Mouse (Mus musculus) midbrain, postnatal 0 days (tissue): ENCODE results near the gene Tdp1. TPM values are rescaled to one million over a fixed set of nuclear protein-coding genes. Genes with fewer than 3 reads are reported as not detected.

Experiments used
- ATAC-seq: fragments of 200-750 bp; cut with Nextera tagmentation; 2 replicates; pipeline ENCODE4 v1.8.0; 2017; ENCODE audit warnings: moderate number of reproducible peaks, mild to moderate bottlenecking, moderate TSS enrichment, moderate library complexity; ENCODE audit not compliant: low FRiP score
- DNase-seq: peaks from one replicate; pipeline ENCODE4 v3.0.0-alpha.2; 2015; ENCODE audit warnings: low spot score
- H3K27ac ChIP-seq: fragments of 300-500 bp; sonication (generic); 2 replicates; pipeline ENCODE4 v1.5.1; 2014; ENCODE audit warnings: low read depth, mild to moderate bottlenecking, low read length, mixed read lengths
- H3K27me3 ChIP-seq: fragments of 300-500 bp; sonication (generic); 2 replicates; pipeline ENCODE4 v1.6.1; 2014; ENCODE audit warnings: low read length, control low read depth, mixed read lengths; ENCODE audit not compliant: insufficient read depth
- H3K36me3 ChIP-seq: fragments of 300-500 bp; sonication (generic); 2 replicates; pipeline ENCODE4 v1.6.1; 2014; ENCODE audit warnings: low read length, control low read depth, mixed read lengths; ENCODE audit not compliant: insufficient read depth
- H3K4me1 ChIP-seq: fragments of 300-500 bp; sonication (generic); 2 replicates; pipeline ENCODE4 v1.6.1; 2014; ENCODE audit warnings: mild to moderate bottlenecking, control low read depth, antibody characterized with exemption, low read length, mixed read lengths; ENCODE audit not compliant: insufficient read depth
- H3K4me2 ChIP-seq: fragments of 300-500 bp; sonication (generic); 2 replicates; pipeline ENCODE4 v1.6.1; 2014; ENCODE audit warnings: low read depth, mild to moderate bottlenecking, low read length, mixed read lengths; ENCODE audit not compliant: poor library complexity, severe bottlenecking
- H3K4me3 ChIP-seq: fragments of 300-500 bp; sonication (generic); 2 replicates; pipeline ENCODE4 v1.5.1; 2014; ENCODE audit warnings: low read depth, mild to moderate bottlenecking, low read length, moderate library complexity
- H3K9ac ChIP-seq: fragments of 300-500 bp; sonication (generic); replicated peaks from 2 replicates; pipeline ENCODE4 v1.6.1; 2014; ENCODE audit warnings: mild to moderate bottlenecking, low read length, moderate library complexity, mixed read lengths; ENCODE audit not compliant: poor library complexity, severe bottlenecking
- H3K9me3 ChIP-seq: fragments of 300-500 bp; sonication (generic); 2 replicates; pipeline ENCODE4 v1.6.1; 2016; ENCODE audit warnings: low read length, control low read depth
- CTCF ChIP-seq: IDR thresholded peaks from 2 replicates; pipeline ENCODE4 v1.5.1; 2016; ENCODE audit warnings: antibody characterized with exemption, mild to moderate bottlenecking
- WGBS: fragments of 180-500 bp; shearing (Covaris S2); extraction: QIAGEN DNeasy Blood & Tissue Kit; methylation state at CpG from one replicate; pipeline ENCODE4 v1.1.7; 2014; 5-methylcytosine and 5-hydroxymethylcytosine counted together
- microRNA-seq: library from miRNA; unstranded; fragments of <30 nt; microRNA quantifications from one replicate; pipeline ENCODE4, GENCODE M21; 2016; ENCODE audit warnings: borderline number of aligned reads
- polyA plus RNA-seq: library from polyadenylated mRNA; unstranded; fragments of >200 nt; fragmentation: Nextera tagmentation; extraction: Ambion mirVana; gene quantifications from 2 replicates; pipeline ENCODE4 v1.2.1, GENCODE M21; 2015
- total RNA-seq: library from RNA; depleted of rRNA; stranded (reverse); fragments of >200 nt; gene quantifications from 2 replicates; pipeline ENCODE4 v1.2.3, GENCODE M21; 2014; rRNA removed

The Tdp1 gene
- total and polyA plus RNA-seq, 2 experiments from 2014 or later: 19.0 to 31.8 TPM

GRCm38 (mm10) chr12:100002914-100003587 is 118.7 kb downstream of the Tdp1 start:
- no peak overlapping the region for H3K4me2 ChIP-seq
- ATAC-seq (peak; percentile 44; the same call in 1 of the 2 replicates), DNase-seq (peak; percentile 89)
- 39% methylated on average over 8 of the region's 8 CpGs for whole genome bisulfite sequencing
- no peaks in the 10 kb centered on the region for H3K4me1 ChIP-seq
- H3K27ac ChIP-seq: no peak overlapping the region
- no peaks in the 10 kb centered on the region for H3K36me3 ChIP-seq
- no peak for TF ChIP-seq CTCF
- no peaks in the 10 kb centered on the region for H3K9me3 ChIP-seq
- H3K4me3 ChIP-seq: no peak overlapping the region
- H3K9ac ChIP-seq: no peak overlapping the region
- H3K27me3 ChIP-seq: no peaks in the 10 kb centered on the region

Small RNA genes within 50 kb of the gene (microRNA-seq; reads per million reads assigned to microRNA genes)
- not detected for gene Gm23291

Other genes starting within 250 kb of the Tdp1 start
- gene Efcab11, start 78 bp upstream of the Tdp1 start, total RNA-seq: 2.5 and 2.9 TPM in 2 replicates
- gene Efcab11, start 78 bp upstream of the Tdp1 start, polyA plus RNA-seq: 2.6 and 5.0 TPM in 2 replicates
- 1.5 and 1.9 TPM in 2 replicates for gene Kcnk13, start 80.0 kb downstream of the Tdp1 start, total RNA-seq
- gene Kcnk13, start 80.0 kb downstream of the Tdp1 start, polyA plus RNA-seq: 1.3 and 1.4 TPM in 2 replicates
- gene Psmc1, start 225.6 kb downstream of the Tdp1 start, total RNA-seq: 95.3 and 124 TPM in 2 replicates
- gene Psmc1, start 225.6 kb downstream of the Tdp1 start, polyA plus RNA-seq: 289 and 306 TPM in 2 replicates